Comparison of ENCODE assay signal across 15 mouse cellular contexts in genomic region chr2:105730704-105731103, GRCm38 (mm10).
"Had no signal": no experiment of that assay in that cellular context is flagged by ENCODE, and none has a peak within 500 bp of the region (broad histone marks: within the 10 kb centered on the region; RNA-seq: fewer than 3 reads in every experiment).

No protein-coding gene starts in this region.

- H3K27me3 ChIP-seq: liver, embryonic 15.5 days had no signal

- H3K9ac ChIP-seq: liver, embryonic 15.5 days; midbrain, embryonic 13.5 days had no signal

- H3K4me1 ChIP-seq: limb, embryonic 10.5 days; liver, embryonic 15.5 days; midbrain, embryonic 13.5 days had no signal

- DNase-seq: kidney, adult 11 months; kidney, adult 9 months; kidney, postnatal 4 days; lung, adult 2 months; lung, postnatal 36 days; right cerebral cortex, postnatal 4 days; spleen, adult 18-20 months; thymus, adult 2 months; thymus, postnatal 25 days had no signal

- H3K27ac ChIP-seq: kidney, postnatal 0 days; limb, embryonic 10.5 days; liver, embryonic 15.5 days; midbrain, embryonic 13.5 days had no signal

- H3K9me3 ChIP-seq: limb, embryonic 10.5 days; liver, embryonic 15.5 days; midbrain, embryonic 13.5 days had no signal

- ATAC-seq: lung, postnatal 0 days; midbrain, embryonic 13.5 days had no signal

- H3K4me2 ChIP-seq: liver, embryonic 11.5 days; liver, embryonic 15.5 days; midbrain, embryonic 13.5 days had no signal

- H3K36me3 ChIP-seq: limb, embryonic 10.5 days; liver, embryonic 15.5 days; midbrain, embryonic 13.5 days had no signal

- H3K4me3 ChIP-seq: limb, embryonic 10.5 days; liver, embryonic 15.5 days; midbrain, embryonic 13.5 days had no signal
